Mouse (Mus musculus): ENCODE results near the gene Vwa5b2. TPM values are rescaled to one million over a fixed set of nuclear protein-coding genes. Genes with fewer than 3 reads are reported as not detected.

Vwa5b2 gene
- polyA plus RNA-seq, 1 experiment from 2014 or later, result 0.28 TPM

- no peaks in the 10 kb centered on the region for H3K36me3 ChIP-seq (ENCODE audit: control insufficient read depth, insufficient read depth)
- H3K9ac ChIP-seq (ENCODE audit: low read length), result peak within 1 kb of the TSS; percentile 55
- H3K4me1 ChIP-seq (ENCODE audit: control insufficient read depth, insufficient read depth, low read length), result peaks cover 19% of the 10 kb centered on the region
- 0 out of 2 replicates have a peak within 1 kb of the TSS, but pooled peaks have one; percentile 26 for H3K27ac ChIP-seq (ENCODE audit: low read length)
- peak; percentile 54 for ATAC-seq (replicated peaks; ENCODE audit: extremely low read depth, insufficient read depth, low FRiP score)
- WGBS, result under 1% methylated on average over 67 of the region's 92 CpGs
- H3K4me3 ChIP-seq (ENCODE audit: low read length), result peak within 1 kb of the TSS; percentile 72
- H3K4me2 ChIP-seq (ENCODE audit: low read depth, low read length), result peak within 1 kb of the TSS; percentile 98
- H3K27me3 ChIP-seq (ENCODE audit: control insufficient read depth, insufficient read depth, low read length), result peaks cover 36% of the 10 kb centered on the region
- no peaks in the 10 kb centered on the region for H3K9me3 ChIP-seq (replicated peaks; ENCODE audit: control insufficient read depth, low read length)
These were observed 32.1 kb downstream of the Vwa5b2 start, which contains the start of gene Camk2n2 for GRCm38 (mm10) chr16:20621191-20621990. TSS of gene Camk2n2 (minus strand) at chr16:20621287.

GRCm38 (mm10) chr16:20621991-20622685, 32.9 kb downstream of the Vwa5b2 start:
- H3K36me3 ChIP-seq (ENCODE audit: control insufficient read depth, insufficient read depth), result no peaks in the 10 kb centered on the region
- 0 out of 2 replicates have a peak overlapping the region, but pooled peaks have one; percentile 26 for H3K27ac ChIP-seq (ENCODE audit: low read length)
- H3K9ac ChIP-seq (ENCODE audit: low read length), result peak overlapping the region; percentile 55
- peak; percentile 33 for ATAC-seq (replicated peaks; ENCODE audit: extremely low read depth, insufficient read depth, low FRiP score)
- H3K4me1 ChIP-seq (ENCODE audit: control insufficient read depth, insufficient read depth, low read length), result peaks cover 19% of the 10 kb centered on the region
- H3K9me3 ChIP-seq (replicated peaks; ENCODE audit: control insufficient read depth, low read length), result no peaks in the 10 kb centered on the region
- WGBS, result under 1% methylated on average over 35 of the region's 37 CpGs
- H3K4me3 ChIP-seq (ENCODE audit: low read length), result peak overlapping the region; percentile 72
- peaks cover 36% of the 10 kb centered on the region for H3K27me3 ChIP-seq (ENCODE audit: control insufficient read depth, insufficient read depth, low read length)
- peak overlapping the region; percentile 98 for H3K4me2 ChIP-seq (ENCODE audit: low read depth, low read length)

- Histone ChIP-seq H3K4me1 (ENCODE audit: control insufficient read depth, insufficient read depth, low read length) (peaks cover 19% of the 10 kb centered on the region), H3K36me3 (ENCODE audit: control insufficient read depth, insufficient read depth) (no peaks in the 10 kb centered on the region), H3K9ac (ENCODE audit: low read length) (no peak overlapping the region), H3K27ac (ENCODE audit: low read length) (no peak overlapping the region), H3K9me3 (replicated peaks; ENCODE audit: control insufficient read depth, low read length) (no peaks in the 10 kb centered on the region), H3K4me3 (ENCODE audit: low read length) (no peak overlapping the region), H3K27me3 (ENCODE audit: control insufficient read depth, insufficient read depth, low read length) (peaks cover 36% of the 10 kb centered on the region), H3K4me2 (ENCODE audit: low read depth, low read length) (no peak overlapping the region)
- no peak for ATAC-seq (replicated peaks; ENCODE audit: extremely low read depth, insufficient read depth, low FRiP score)
- WGBS, result 54% methylated on average over 2 of the region's 2 CpGs
These were observed 33.9 kb downstream of the Vwa5b2 start for GRCm38 (mm10) chr16:20623211-20623610.

GRCm38 (mm10) chr16:20628871-20629391, 39.7 kb downstream of the Vwa5b2 start:
- Histone ChIP-seq H3K27ac (ENCODE audit: low read length) (no peak overlapping the region), H3K4me3 (ENCODE audit: low read length) (no peak overlapping the region), H3K36me3 (ENCODE audit: control insufficient read depth, insufficient read depth) (no peaks in the 10 kb centered on the region), H3K9me3 (replicated peaks; ENCODE audit: control insufficient read depth, low read length) (no peaks in the 10 kb centered on the region), H3K9ac (ENCODE audit: low read length) (no peak overlapping the region), H3K4me1 (ENCODE audit: control insufficient read depth, insufficient read depth, low read length) (peaks cover 7% of the 10 kb centered on the region; the same call in 1 of the 2 replicates), H3K4me2 (ENCODE audit: low read depth, low read length) (no peak overlapping the region; the same call in 1 of the 2 replicates), H3K27me3 (ENCODE audit: control insufficient read depth, insufficient read depth, low read length) (peaks cover 22% of the 10 kb centered on the region)
- WGBS, result 52% methylated on average over 11 of the region's 11 CpGs
- no peak for ATAC-seq (replicated peaks; ENCODE audit: extremely low read depth, insufficient read depth, low FRiP score)

- no peaks in the 10 kb centered on the region for H3K9me3 ChIP-seq (replicated peaks; ENCODE audit: control insufficient read depth, low read length)
- ATAC-seq (replicated peaks; ENCODE audit: extremely low read depth, insufficient read depth, low FRiP score), result no peak; the same call in 1 of the 2 replicates
These were observed 40.7 kb downstream of the Vwa5b2 start, which contains the start of gene Ece2 for GRCm38 (mm10) chr16:20629731-20630634. TSS of gene Ece2 (plus strand) at chr16:20629828.

GRCm38 (mm10) chr16:20637410-20637809, 48.1 kb downstream of the Vwa5b2 start:
- WGBS, result 72% methylated on average over 8 of the region's 8 CpGs
- Histone ChIP-seq H3K27ac (ENCODE audit: low read length) (no peak overlapping the region), H3K4me2 (ENCODE audit: low read depth, low read length) (no peak overlapping the region), H3K36me3 (ENCODE audit: control insufficient read depth, insufficient read depth) (no peaks in the 10 kb centered on the region), H3K27me3 (ENCODE audit: control insufficient read depth, insufficient read depth, low read length) (no peaks in the 10 kb centered on the region), H3K4me1 (ENCODE audit: control insufficient read depth, insufficient read depth, low read length) (no peaks in the 10 kb centered on the region), H3K4me3 (ENCODE audit: low read length) (no peak overlapping the region), H3K9ac (ENCODE audit: low read length) (no peak overlapping the region), H3K9me3 (replicated peaks; ENCODE audit: control insufficient read depth, low read length) (no peaks in the 10 kb centered on the region)
- ATAC-seq (replicated peaks; ENCODE audit: extremely low read depth, insufficient read depth, low FRiP score), result no peak

More at GRCm38 (mm10) chr16:20629731-20630634, 40.7 kb downstream of the Vwa5b2 start, which contains the start of gene Ece2:
- Histone ChIP-seq H3K9ac (ENCODE audit: low read length) (peak within 1 kb of the TSS; percentile 58), H3K36me3 (ENCODE audit: control insufficient read depth, insufficient read depth) (no peaks in the 10 kb centered on the region), H3K4me1 (ENCODE audit: control insufficient read depth, insufficient read depth, low read length) (peaks cover 7% of the 10 kb centered on the region; the same call in 1 of the 2 replicates), H3K27ac (ENCODE audit: low read length) (no peak within 1 kb of the TSS), H3K4me2 (ENCODE audit: low read depth, low read length) (peak within 1 kb of the TSS; percentile 87), H3K27me3 (ENCODE audit: control insufficient read depth, insufficient read depth, low read length) (peaks cover 22% of the 10 kb centered on the region), H3K4me3 (ENCODE audit: low read length) (peak within 1 kb of the TSS; percentile 61)
- WGBS, result 9% methylated on average over 52 of the region's 54 CpGs

- Histone ChIP-seq H3K4me3 (ENCODE audit: low read length) (no peak overlapping the region), H3K4me2 (ENCODE audit: low read depth, low read length) (no peak overlapping the region), H3K27me3 (ENCODE audit: control insufficient read depth, insufficient read depth, low read length) (no peaks in the 10 kb centered on the region), H3K27ac (ENCODE audit: low read length) (no peak overlapping the region), H3K36me3 (ENCODE audit: control insufficient read depth, insufficient read depth) (no peaks in the 10 kb centered on the region), H3K4me1 (ENCODE audit: control insufficient read depth, insufficient read depth, low read length) (no peaks in the 10 kb centered on the region), H3K9ac (ENCODE audit: low read length) (no peak overlapping the region), H3K9me3 (replicated peaks; ENCODE audit: control insufficient read depth, low read length) (no peaks in the 10 kb centered on the region)
- WGBS, result 72% methylated on average over 8 of the region's 8 CpGs
- ATAC-seq (replicated peaks; ENCODE audit: extremely low read depth, insufficient read depth, low FRiP score), result no peak
These were observed 49.1 kb downstream of the Vwa5b2 start for GRCm38 (mm10) chr16:20638367-20638766.

- no peak for ATAC-seq (replicated peaks; ENCODE audit: extremely low read depth, insufficient read depth, low FRiP score)
- 7% methylated on average over 8 of the region's 8 CpGs for WGBS
- no peaks in the 10 kb centered on the region for H3K27me3 ChIP-seq (ENCODE audit: control insufficient read depth, insufficient read depth, low read length)
These were observed 52.9 kb downstream of the Vwa5b2 start for GRCm38 (mm10) chr16:20642161-20642560.

More at GRCm38 (mm10) chr16:20642161-20642560, 52.9 kb downstream of the Vwa5b2 start:
- Histone ChIP-seq H3K4me3 (ENCODE audit: low read length) (no peak overlapping the region), H3K27ac (ENCODE audit: low read length) (no peak overlapping the region), H3K36me3 (ENCODE audit: control insufficient read depth, insufficient read depth) (no peaks in the 10 kb centered on the region), H3K4me1 (ENCODE audit: control insufficient read depth, insufficient read depth, low read length) (no peaks in the 10 kb centered on the region), H3K9me3 (replicated peaks; ENCODE audit: control insufficient read depth, low read length) (no peaks in the 10 kb centered on the region), H3K4me2 (ENCODE audit: low read depth, low read length) (no peak overlapping the region), H3K9ac (ENCODE audit: low read length) (no peak overlapping the region)
